Mouse (Mus musculus): ENCODE data around the gene Stac2.
A peak's percentile ranks its signal among the peaks of the same experiment; 100 is the strongest.

Gene Stac2

DNA sequence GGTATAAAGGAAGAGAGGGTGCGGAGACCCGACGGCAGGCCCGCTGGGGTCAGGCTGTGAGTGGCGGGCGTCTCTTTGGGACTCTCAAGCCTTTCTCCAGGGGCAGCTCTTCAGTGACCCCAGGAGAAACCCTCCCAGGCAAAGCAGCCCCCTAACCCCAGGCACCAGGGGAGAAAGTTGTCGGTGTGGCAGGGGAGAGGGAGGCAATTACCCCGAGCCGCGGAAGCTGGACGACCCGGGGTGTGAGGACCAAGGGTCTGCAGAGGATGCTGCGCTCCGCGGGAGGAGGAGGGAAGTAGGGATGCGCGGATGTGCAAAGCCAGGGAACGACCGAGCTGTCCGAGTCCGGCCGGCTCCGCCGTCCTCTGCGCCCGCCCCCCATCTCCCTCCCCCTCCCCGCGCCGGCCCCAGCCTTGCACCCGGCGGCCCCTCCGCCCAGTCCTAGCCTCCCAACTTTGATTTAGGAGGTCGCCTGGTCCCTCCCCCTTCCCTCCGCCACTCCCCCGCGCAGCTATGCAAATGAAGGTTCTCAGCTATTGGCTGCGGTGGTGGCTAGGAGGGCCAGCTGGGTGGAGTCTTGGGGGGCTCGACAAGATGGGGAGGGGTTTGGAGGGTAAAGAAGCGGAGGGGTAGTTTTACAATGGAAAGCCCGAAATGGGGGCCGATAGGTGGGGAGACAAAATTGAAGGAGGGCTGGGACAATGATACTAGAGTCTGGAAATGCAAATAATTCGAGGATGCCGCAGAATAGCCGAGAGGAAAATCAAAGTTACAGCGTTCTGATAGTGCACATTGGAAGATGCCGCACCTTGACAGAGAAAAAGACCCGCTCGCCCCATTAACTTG is at the start of gene Stac2:
Stac2 (minus strand) TSS at position 474 of the 846 bp plus-strand sequence.
- DNase-seq (ENCODE audit: low spot score in 2 of 2) = peak in 1 of 2 experiments; percentile 57

DNA sequence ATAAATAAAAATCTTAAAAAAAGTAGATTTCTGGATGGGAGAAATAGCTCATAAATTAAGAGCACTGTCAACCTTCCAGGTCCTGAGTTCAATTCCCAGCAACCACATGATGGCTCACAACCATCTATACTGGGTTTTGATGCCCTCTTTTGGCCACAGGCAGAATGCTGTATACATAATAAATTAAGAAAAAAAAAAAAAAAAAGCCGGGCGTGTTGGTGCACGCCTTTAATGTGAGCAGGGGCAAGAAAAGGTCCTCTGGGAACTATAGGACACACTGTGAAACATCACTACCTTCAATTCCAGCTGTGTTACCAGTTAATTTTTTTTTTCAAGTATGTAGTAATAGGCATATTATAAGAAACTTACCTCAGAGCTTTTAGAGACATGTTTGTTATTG is 48.1 kb upstream of the Stac2 start:
- DNase-seq (ENCODE audit: low spot score in 2 of 2) = no peak

DNA sequence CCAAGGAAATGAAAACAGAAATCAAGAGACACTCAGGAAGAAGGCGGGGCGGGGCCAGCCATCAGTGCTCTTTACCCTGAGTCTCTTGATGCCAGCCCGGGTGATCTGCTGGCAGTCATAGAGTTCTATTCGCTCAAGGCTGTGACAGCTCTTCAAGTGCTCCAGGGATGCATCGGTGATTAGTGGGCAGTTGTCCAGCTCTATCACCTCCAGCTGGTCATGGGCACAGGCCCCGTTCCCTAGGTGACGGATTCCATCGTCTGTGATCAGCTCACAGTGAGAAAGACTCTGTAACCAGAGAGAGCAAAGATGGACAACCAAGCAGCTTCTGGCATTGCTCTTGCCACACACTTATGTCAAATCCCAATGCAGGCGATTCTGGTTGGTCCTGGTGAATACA is 37.3 kb upstream of the Stac2 start:
- DNase-seq (ENCODE audit: low spot score in 2 of 2) = no peak

DNA sequence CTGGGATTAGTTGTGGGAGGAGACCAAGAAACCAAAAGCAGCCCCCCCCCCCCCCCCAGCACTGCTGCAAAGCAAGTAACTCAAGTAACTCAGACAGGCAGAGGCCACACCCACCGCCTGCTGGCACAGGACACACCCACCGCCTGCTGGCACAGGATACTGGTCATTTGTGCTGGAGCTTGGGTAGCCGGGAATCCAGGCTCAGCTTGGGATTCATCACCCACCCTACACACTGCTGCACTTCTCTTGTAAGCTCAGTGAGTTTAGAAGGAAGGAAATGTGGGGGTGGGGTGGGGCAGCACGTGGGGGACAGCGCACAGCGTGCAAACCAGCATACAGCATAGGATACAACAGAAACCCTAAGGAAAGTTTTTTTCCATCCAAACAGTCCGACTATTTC is 35.0 kb upstream of the Stac2 start:
- DNase-seq (ENCODE audit: low spot score in 2 of 2) = peak in 1 of 2 experiments; percentile 20

DNA sequence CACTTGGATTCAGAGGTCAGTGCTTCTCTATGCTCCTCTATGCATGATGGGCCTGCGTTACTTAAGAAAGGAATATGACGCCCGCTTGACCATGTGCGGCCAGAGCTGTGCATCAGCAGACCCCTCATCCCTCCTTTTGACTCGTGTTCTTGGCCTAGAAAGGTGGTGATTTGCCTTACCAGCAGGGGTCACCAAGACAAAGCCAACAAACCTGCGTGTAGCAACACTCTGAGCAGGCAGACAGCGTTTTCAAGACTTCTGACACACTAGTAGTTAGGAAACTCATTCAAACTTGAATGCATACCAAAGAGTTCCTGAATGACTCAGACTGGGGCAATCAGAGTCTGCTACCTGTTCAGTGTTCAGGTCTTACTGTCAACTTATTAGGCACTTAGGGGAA is 33.3 kb upstream of the Stac2 start:
- no peak for DNase-seq (ENCODE audit: low spot score in 2 of 2)

DNA sequence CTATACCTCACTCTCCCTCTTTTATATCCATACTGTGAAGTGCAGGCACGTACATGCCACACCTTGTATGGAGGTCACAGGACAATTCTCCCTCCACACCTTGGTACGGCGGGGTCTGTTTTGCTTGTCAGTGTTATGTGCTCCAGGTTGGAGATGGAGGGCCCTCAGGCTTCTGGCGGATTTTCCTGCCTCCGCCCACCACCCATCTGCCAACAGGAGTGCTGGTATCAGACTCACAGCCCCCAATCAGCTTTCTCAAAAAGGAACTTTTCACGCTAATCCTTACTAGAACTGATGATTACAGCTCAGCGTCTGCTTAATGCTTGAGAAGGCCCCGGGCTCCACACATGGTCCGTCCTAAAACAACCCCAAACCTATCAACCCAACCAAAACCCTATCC is 32.9 kb upstream of the Stac2 start:
- DNase-seq (ENCODE audit: low spot score in 2 of 2) = no peak

DNA sequence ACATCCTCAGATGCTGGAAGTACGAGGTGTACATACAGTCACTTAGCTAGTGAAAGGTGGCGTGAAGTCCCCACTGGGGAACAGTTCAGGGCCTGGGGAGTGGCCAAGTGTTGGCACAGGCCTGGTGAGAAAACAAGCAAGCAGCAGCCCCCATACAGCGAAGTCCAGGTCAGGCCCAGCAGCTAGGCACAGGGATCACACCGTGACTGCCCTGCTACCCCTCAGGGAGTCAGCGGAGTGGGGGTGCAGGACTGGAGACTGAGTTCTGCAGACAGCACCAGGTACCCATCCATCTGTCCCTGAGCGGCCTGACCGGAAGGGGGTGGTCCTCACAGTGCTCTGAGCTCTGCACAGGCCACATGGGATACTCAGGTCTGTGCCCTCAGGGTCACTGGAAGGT is 29.5 kb upstream of the Stac2 start:
- no peak for DNase-seq (ENCODE audit: low spot score in 2 of 2)

DNA sequence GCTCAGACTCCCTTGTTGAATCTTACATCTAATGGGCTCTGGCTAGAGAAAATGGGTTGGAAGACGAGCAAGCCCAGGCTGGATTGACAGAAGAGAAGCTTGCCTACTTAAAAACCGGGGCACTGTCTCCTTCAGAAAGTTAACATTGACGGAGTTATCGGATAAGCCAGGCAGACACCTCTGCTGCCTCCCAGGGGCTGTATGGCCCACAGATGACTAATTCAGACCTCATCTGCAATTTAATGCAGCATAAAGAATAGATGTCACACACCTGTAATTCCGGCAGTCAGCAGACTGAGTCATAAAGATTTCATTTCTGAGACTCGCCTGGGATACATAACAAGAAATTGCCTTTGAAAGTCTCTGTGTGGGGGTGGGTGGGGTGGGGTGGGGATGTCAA is 27.2 kb upstream of the Stac2 start:
- no peak for DNase-seq (ENCODE audit: low spot score in 2 of 2)

DNA sequence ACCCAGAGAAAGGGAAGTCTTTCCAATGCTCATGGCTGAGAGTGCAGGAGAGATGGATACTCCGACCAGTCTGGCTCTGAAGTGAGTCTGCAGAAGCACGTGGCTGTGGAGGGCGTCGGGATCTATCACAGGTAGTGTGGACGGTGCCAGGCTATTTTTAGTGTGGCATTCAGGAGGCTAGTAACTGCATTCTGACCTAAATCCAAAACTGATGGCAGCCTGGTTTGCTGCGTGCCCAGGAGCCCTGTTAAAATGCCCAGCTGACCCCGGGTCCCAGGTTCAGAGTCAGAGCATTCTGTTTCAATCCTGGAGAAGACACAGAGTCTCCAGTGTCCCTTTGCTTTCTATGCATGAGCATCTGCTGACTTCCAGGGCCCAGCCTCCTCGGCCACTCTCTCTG is 23.8 kb upstream of the Stac2 start:
- DNase-seq (ENCODE audit: low spot score in 2 of 2) = no peak

DNA sequence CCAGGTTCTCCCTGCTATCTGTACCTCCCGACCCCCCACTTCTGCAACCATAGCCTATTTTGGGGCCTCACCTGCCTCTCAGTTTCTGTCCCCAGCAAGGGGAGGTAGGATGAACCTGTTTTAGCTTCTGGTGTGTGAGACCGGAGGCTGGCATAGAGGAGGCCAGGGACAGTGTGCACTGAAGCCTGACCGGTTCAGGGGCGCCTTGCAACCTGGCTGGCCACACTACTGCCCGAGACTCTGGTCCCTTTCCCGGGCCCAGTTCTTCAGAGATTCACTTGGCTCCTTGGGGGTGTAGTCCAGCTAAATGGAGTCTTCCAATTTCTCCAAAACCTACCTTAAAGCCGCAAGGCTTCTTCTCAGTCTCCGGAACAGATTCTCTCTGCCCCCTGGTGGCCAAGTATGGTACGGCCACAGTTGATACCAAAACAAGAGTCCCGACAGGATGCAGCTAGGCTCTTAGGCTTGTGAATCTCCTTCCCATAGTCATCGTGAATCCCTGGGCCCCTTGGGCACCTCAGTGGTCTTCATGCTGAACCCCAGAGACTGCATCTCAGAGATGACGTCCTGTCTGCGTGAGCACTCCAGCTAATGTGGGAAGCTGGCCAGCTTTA is 22.0 kb upstream of the Stac2 start:
- peak; percentile 69 to 84 for DNase-seq (ENCODE audit: low spot score in 2 of 2)

DNA sequence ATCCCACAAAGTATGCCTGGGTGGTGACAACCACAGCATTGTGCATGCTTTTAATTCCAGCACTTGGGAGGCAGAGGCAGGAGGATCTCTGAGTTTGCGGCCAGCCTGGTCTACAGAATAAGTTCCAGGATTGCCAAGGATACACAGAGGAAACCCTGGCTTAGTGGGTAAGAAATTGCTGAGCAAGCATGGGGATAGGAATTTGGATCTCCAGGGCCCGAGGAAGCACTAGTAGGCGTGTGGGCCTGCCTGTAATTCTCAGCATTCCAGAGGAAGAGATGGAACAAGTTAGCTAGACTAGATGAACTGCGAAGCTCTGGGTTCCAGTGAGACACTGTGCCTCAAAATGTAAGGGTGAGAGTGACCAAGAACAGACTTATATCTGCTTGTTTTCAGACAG is 20.2 kb upstream of the Stac2 start:
- DNase-seq (ENCODE audit: low spot score in 2 of 2) = no peak

DNA sequence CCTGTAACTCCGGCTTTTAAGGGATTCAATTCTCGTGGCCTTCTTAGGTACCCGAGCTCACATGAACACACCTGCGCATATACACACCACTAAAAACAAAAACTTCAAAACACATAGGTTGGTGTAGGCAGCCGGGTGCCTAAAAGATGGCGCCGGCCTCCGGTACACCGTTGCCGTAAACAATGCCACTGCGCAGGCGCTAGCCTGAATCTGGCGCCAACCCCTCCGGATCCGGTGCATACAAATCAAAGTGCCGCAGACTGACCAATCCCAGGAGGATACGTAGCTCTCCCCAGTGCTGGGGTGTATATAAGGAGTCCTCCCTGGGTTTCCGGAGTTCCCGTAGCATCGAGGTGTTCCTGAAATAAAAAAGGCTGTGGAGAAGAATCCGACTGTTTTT is 14.0 kb upstream of the Stac2 start:
- DNase-seq (ENCODE audit: low spot score in 2 of 2) = no peak

DNA sequence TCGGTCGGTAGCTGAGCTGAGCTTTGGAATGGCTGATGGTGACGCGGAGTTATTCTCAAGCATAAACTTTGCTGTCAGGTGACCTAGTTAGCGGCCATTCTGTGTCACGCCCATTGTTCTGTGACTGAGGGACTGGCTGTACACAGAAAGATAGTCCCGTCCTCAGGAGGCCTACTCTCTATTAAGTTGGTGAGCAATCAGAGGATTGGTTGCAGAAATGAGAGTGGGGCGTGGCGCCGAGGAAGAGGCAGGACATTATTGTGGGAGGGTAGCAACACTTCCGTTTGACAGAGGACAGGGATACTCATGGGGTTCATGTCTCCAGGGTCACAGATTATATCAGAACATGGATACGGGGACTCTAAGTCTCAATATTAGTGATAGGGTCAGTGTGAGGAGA is 12.9 kb upstream of the Stac2 start:
- DNase-seq (ENCODE audit: low spot score in 2 of 2) = no peak

DNA sequence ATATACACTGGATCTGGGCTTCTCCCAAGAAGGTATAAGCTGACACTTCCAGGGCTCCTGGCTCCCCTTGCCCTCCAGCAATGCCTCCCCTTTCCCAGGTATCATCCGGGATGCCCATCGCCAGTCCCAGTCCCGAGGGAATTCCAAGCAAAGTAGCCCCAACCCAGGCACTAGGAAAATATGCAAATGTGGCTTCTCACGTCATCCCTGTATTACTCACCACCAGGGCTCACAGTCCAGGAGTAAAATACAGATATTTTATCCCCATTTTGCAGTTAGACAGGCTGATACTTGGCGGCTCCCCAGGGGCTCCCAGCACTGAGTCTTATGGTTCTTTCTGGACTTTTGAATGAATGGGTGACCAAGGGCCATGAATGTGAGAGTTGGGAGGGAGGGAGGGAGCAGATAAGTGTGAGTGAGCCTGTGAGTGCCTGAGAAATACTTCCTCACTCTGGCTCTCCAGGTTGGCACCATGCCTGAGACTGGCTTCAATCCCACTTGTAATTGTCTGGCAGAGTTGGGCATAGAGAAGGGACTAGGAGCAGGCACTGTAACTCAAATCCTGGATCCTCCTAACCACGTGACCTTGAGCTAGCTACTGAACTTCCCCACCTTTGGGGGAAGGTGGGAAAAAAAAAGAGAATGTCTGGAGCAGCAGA is 8.8 kb upstream of the Stac2 start:
- no peak for DNase-seq (ENCODE audit: low spot score in 2 of 2)

DNA sequence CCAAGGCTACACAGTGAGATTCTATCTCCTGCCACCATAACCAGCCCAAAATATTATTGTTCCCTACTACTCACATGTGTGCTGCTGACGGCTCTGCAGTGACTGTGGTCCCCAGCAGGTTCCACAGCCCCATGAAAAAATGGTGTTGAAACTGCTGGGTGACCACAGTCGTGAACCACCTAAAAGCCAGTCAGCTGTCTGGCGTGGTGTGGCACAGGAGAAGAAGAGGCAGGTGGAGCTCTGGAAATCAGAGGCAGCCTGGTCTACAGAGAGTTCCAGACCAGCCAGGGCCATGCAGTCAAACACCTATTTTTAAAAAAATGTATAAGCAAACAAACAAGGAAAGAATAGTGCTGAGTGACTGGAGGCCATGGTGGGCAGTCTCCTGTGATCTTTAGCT is 8.2 kb upstream of the Stac2 start:
- DNase-seq (ENCODE audit: low spot score in 2 of 2) = no peak

DNA sequence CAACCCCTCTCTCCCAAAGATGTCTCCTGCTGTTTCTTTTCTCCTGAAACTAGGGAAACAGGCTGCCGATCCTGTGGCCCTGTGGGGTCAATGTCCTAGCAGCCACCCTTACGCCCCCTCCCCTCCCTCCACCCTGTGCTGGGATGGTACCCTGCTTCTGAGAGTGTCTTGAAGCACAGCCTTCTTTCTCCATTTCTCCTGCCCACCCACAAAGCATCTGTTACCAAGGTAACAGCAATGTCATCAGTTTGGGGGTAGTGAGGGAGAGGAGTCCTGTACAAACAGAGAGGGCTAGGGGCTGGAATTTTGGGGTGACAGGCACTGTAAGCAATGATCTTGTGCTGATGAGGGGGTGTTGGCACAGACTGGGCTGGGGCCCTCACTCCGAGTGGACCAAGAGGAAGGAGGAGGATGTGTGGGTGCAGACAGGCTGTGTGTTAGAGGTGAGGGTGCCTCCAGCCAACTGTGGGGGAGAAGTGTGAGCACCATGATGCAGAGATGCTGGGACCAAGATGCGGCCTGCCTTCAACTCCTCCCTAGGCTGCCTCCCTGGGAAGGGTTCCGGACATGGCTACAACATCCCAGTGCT is 6.9 kb upstream of the Stac2 start:
- no peak for DNase-seq (ENCODE audit: low spot score in 2 of 2)

DNA sequence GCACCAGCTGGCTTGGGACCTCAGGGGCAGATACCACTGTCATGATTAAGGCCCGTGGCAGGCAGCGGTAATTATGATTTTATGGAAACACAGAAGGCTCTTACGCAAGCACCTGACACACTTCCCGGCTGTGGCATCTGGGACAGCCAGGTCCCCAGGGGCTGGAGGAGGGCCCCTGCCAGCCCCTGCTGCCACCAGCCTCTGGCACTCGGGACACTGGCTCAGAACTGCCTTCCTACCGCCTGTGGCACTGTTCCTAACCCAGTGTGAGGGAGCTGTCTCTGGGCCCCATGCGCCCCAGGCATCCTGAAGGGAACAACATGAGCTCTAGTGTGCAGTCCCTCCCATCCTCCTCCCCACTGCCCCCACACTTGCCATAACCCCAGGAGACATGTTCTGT is 6.4 kb upstream of the Stac2 start:
- DNase-seq (ENCODE audit: low spot score in 2 of 2) = no peak

DNA sequence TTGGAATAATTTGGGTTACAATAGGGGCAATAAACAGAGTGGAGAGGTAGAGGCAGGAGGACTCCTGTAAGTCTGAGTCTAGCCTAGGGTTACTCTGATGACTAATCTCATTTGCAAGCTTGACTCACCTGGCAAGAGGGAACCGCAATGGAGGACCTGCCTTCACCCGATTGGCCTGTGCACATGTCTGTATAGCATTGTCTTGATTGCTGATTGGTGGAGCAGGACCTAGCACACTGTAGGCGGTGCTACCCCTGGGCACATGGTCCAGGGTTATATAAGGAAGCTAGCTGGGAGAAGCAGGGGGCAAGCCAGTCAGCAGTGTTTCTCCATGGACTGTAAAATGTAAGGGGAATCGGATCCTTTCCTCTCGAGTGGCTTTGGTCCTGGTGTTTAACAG is 4.7 kb upstream of the Stac2 start:
- no peak for DNase-seq (ENCODE audit: low spot score in 2 of 2)

DNA sequence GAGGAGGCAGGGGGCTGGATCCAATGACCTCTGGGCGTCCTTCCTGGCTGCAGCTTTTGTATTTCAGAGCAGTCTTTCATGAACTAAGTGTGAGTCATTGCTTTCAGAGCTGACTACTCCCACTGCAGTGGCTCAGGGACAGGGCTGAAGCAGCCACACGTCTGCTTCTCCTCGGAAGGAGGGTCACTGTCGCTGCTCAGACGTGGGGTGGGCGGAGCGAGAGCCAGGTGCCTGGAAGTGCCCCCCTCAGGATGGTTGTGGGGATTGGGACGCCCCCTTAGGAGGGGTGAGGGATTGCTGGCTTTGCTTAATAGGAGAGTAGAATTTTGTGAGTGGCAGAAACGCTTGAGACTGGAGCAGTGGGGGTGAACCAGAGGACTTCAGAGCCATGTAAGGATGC is 4.2 kb upstream of the Stac2 start:
- DNase-seq (ENCODE audit: low spot score in 2 of 2) = no peak

DNA sequence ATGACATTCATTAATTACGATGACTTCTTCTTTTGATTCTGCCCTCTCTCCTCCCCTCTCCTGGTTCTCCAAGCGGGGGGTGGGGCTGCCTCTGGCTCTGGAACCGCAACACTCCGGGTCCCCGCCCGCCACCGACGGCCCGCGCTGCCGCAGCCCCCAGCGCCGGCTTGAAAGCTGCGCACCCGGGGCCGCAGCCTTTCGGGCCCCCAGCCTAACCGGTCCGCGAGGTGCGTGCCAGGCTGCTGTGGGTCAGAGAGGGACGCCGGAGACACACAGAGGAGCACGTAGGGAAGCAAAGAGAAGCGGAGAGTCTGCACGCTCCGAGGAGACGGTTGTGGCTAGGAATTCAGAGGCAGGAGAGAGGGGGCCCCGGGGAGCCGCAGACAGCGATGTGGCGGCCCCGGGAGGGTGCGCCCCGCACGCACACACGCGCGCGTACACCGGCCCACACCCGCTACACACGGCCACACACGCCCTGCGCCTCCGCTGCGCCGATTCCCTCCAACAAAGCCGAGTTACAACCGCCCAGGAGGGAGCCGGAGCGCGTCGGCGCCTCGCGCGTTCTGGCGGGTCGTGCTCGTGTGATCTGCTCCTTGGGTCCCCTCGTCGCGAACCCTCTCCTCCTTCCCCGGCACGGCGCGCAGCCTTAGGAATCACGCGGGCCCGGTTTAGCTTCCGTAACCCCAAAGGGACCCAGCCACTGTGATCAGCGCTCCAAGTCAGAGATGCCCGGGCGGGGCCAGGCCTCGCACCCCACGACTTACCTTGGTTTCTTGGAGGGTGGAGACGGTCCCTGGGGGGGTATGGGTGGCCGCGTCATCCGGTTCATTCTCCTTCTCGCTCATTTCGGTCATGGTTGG is 903 bp downstream of the Stac2 start:
- no peak for DNase-seq (ENCODE audit: low spot score in 2 of 2)

DNA sequence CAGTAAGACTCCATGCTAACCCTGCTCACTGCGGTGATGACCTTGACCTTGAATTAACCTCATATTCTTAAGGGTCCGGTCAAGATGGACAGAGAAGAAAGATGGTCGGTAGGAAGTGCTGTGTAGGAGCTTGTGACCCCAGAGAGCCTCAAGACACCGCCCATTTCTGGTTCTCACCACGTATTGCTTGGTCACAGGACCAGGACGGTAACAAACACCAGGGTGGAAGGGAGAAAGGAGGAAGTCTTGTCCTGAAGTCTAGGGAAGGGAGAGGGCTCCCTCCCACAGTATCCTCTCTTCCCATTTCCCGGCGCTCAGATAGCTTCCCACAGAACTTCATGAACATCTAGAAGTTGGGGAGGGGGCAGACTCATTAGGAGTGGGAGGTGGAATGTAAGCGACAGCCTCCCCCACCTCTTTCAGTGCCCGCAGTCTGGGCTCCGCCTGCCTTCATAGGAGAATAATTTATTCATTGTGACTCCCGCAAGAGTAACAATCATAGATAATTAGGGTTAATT is 1.6 kb downstream of the Stac2 start:
- DNase-seq (ENCODE audit: low spot score in 2 of 2) = no peak
